Mouse (Mus musculus): Measurements from ENCODE around the gene Add2. TPM values are rescaled to one million over a fixed set of nuclear protein-coding genes. Genes with fewer than 3 reads are reported as not detected.

Gene Add2
- polyA plus RNA-seq, 1 experiment: 91.8 TPM

DNA sequence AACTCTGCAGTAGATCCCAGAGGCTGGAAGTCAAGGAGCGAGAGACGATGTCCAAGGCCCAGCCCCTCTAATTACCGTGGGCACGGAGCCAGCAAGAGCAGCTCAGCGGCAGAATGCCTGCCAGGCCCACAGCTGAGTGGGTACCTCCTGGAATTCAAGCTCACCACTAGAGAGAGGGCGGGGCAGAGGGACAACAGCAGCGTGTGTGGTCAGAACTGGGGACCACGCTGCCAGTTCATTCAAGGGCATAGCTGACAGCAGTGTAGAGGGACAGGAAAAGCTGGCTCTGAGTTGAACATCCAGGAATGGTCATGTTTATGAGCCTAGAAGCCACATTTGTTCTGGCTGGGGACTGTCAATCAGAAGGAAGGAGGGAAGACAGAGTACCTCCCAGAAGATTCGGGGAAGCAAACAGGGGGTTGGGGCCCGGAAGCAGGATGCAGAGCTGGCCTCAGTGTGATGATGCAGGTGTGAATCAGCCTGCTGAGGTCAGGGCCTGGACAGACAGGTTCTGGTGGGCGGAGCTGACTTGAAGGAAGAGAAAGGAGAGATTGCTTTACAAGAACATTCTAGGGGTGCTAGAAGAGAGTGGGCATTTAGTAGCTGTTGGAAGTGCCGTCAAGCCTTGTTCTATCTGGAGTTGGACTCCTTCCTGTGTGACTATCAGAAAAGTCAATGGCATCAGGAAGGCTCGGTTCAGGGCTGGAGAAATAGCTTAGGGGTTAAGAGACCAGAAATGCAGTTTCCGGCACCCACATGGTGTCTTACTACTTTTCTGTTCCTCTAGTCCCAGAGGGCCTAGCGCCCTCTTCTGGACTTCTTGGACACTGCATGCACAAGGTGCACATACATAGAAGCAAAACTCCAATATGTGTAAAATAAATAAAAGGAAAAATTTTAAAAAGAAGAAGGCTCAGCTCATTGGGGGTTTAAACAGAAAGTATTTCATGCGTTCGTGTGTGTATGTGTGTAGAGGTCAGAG, 129.1 kb downstream of the Add2 start:
- H3K4me1 ChIP-seq (ENCODE audit: control insufficient read depth, insufficient read depth, low read length): no peaks in the 10 kb centered on the region; the same call in 1 of the 2 replicates
- H3K4me3 ChIP-seq (replicated peaks; ENCODE audit: control insufficient read depth, low read depth, low read length): no peak overlapping the region
- 72% methylated on average over 17 of the region's 17 CpGs for WGBS
- no peak overlapping the region for H3K27ac ChIP-seq (ENCODE audit: control insufficient read depth, insufficient read depth, low read depth, low read length, poor library complexity)
- TF ChIP-seq CTCF (IDR thresholded peaks at IDR 0.05; ENCODE audit: control insufficient read depth, insufficient read depth, low read length) (no peak), POLR2A (IDR thresholded peaks at IDR 0.05; ENCODE audit: borderline replicate concordance, control insufficient read depth, low read depth, low read length) (no peak)

DNA sequence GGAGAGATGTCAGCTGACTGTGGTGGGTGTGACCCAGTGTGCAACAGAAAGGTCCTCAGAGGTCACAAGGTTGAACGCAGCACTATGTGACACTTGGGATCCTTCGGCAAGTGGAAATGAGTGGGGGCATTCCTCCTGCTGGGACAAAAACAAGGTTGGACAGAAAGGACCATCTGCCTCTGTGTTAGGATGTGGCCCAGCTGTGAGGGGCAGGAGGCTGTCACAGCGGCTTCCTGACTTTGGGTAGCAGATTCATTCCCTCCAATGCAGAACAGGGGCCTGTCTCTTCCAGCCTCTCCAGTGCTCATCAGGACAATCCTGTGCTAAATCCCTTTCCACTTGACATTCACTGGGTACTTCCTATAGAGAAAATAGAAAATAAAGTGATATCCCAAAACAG, 132.4 kb downstream of the Add2 start:
- Histone ChIP-seq H3K27ac (ENCODE audit: control insufficient read depth, insufficient read depth, low read depth, low read length, poor library complexity) (no peak overlapping the region), H3K4me3 (replicated peaks; ENCODE audit: control insufficient read depth, low read depth, low read length) (no peak overlapping the region), H3K4me1 (ENCODE audit: control insufficient read depth, insufficient read depth, low read length) (no peaks in the 10 kb centered on the region; the same call in 1 of the 2 replicates)
- 70% methylated on average over 3 of the region's 3 CpGs for WGBS
- TF ChIP-seq CTCF (IDR thresholded peaks at IDR 0.05; ENCODE audit: control insufficient read depth, insufficient read depth, low read length): no peak
- no peak for TF ChIP-seq POLR2A (IDR thresholded peaks at IDR 0.05; ENCODE audit: borderline replicate concordance, control insufficient read depth, low read depth, low read length)

DNA sequence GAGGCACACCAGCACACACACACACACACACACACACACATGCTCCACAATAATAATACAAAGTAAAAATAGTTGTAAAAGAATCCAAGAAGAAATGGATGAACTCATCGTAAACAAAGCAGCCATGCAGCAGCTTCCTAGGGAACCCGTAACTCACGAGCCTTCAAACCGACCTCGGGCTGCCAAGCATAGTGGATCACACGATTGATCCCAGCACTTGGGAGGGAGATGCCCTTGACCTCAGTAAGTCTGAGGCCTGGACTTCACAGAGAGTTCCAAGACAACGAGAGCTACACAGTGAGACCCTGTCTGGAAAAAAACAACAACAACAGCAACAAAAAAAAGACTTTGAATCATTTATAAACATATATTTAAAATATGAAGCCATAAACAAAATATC, 133.1 kb downstream of the Add2 start:
- TF ChIP-seq CTCF (IDR thresholded peaks at IDR 0.05; ENCODE audit: control insufficient read depth, insufficient read depth, low read length) (no peak), POLR2A (IDR thresholded peaks at IDR 0.05; ENCODE audit: borderline replicate concordance, control insufficient read depth, low read depth, low read length) (no peak)
- WGBS: 67% methylated on average over 7 of the region's 7 CpGs
- no peak overlapping the region for H3K4me3 ChIP-seq (replicated peaks; ENCODE audit: control insufficient read depth, low read depth, low read length)
- no peaks in the 10 kb centered on the region; the same call in 1 of the 2 replicates for H3K4me1 ChIP-seq (ENCODE audit: control insufficient read depth, insufficient read depth, low read length)
- H3K27ac ChIP-seq (ENCODE audit: control insufficient read depth, insufficient read depth, low read depth, low read length, poor library complexity): no peak overlapping the region

DNA sequence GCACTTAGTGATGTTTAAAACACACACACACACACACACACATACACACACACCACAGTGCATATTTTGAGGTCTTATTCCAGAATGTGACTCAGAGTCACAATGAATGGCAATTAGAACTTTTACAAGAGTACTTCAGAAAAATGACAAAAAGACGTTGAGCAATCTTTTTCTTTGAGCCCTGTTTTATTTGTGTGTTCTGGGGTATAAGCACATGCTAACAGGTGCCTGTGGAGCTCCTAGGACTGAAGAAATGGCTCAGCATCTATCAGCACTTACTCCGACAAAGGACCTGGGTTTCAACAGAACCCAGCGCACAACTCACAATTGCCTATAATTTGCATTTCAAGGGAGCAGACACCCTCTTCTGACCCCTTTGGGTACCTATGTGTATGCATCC, 135.5 kb downstream of the Add2 start:
- H3K27ac ChIP-seq (ENCODE audit: control insufficient read depth, insufficient read depth, low read depth, low read length, poor library complexity): no peak overlapping the region
- WGBS: 69% methylated on average over 3 of the region's 3 CpGs
- no peak overlapping the region for H3K4me3 ChIP-seq (replicated peaks; ENCODE audit: control insufficient read depth, low read depth, low read length)
- H3K4me1 ChIP-seq (ENCODE audit: control insufficient read depth, insufficient read depth, low read length): no peaks in the 10 kb centered on the region; the same call in 1 of the 2 replicates
- TF ChIP-seq POLR2A (IDR thresholded peaks at IDR 0.05; ENCODE audit: borderline replicate concordance, control insufficient read depth, low read depth, low read length) (no peak), CTCF (IDR thresholded peaks at IDR 0.05; ENCODE audit: control insufficient read depth, insufficient read depth, low read length) (no peak)

DNA sequence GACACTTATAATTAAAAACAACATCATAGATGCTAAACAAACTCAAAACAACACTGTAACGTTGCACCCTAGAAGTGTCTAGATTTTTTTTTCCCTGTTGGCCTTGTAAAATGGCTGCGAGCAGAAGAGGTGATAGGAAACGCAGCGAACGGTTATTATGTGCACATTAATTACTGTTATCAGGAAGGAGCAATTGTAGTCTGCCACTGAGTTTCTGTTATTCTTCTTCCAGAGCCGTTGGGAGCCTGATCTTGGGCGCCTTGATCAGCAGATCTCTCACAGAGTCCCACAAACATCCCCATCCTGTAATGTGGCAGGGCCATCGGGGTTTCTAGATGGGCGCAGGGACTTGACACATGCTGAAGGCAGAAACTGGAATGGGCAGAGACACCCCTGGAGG, 137.9 kb downstream of the Add2 start:
- TF ChIP-seq POLR2A (IDR thresholded peaks at IDR 0.05; ENCODE audit: borderline replicate concordance, control insufficient read depth, low read depth, low read length): no peak
- no peak for TF ChIP-seq CTCF (IDR thresholded peaks at IDR 0.05; ENCODE audit: control insufficient read depth, insufficient read depth, low read length)
- Histone ChIP-seq H3K4me3 (replicated peaks; ENCODE audit: control insufficient read depth, low read depth, low read length) (no peak overlapping the region), H3K27ac (ENCODE audit: control insufficient read depth, insufficient read depth, low read depth, low read length, poor library complexity) (no peak overlapping the region), H3K4me1 (ENCODE audit: control insufficient read depth, insufficient read depth, low read length) (no peaks in the 10 kb centered on the region)
- WGBS: 63% methylated on average over 9 of the region's 9 CpGs

DNA sequence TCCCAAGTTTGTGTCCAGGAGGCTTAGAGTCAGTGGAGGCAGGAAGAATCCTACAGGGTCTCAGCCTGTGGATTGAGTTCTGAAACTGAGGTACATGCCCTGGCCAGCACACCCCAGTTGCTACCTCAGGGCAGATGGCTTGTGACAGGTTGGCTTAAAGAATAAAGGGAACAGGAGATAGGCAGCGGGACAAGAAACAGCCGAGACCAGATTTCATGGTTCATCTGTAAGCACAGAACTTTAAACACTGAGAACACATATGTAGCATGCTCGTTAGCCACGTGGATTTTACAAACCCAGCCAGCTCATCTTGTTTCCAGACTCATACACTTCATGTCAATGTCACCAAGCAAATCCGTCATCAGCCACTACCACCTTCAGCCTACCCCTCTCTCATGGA, 139.4 kb downstream of the Add2 start:
- no peak overlapping the region for H3K27ac ChIP-seq (ENCODE audit: control insufficient read depth, insufficient read depth, low read depth, low read length, poor library complexity)
- no peak overlapping the region for H3K4me3 ChIP-seq (replicated peaks; ENCODE audit: control insufficient read depth, low read depth, low read length)
- H3K4me1 ChIP-seq (ENCODE audit: control insufficient read depth, insufficient read depth, low read length): no peaks in the 10 kb centered on the region
- TF ChIP-seq POLR2A (IDR thresholded peaks at IDR 0.05; ENCODE audit: borderline replicate concordance, control insufficient read depth, low read depth, low read length) (no peak), CTCF (IDR thresholded peaks at IDR 0.05; ENCODE audit: control insufficient read depth, insufficient read depth, low read length) (no peak)
- 75% methylated on average over 5 of the region's 5 CpGs for WGBS

DNA sequence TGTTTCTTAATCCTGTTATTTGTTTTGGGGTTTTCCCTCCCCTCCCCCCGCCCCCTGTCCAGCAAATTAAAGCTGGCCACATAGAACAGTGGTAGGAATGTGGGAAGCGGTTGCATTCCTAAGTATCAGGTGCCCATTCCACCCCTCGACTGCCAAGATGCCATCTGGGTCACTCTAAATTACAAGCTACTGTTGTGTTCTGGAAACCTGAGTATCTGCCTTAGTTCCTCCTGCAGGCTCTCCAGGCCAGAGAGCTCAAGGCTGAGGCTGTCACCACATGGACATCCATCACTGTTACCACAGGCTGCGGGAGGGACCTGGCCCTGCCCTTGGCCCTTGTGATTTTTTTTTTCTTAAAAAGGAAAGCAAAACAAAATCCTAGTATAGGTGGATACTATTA, 140.7 kb downstream of the Add2 start:
- no peak for TF ChIP-seq CTCF (IDR thresholded peaks at IDR 0.05; ENCODE audit: control insufficient read depth, insufficient read depth, low read length)
- TF ChIP-seq POLR2A (IDR thresholded peaks at IDR 0.05; ENCODE audit: borderline replicate concordance, control insufficient read depth, low read depth, low read length): no peak
- Histone ChIP-seq H3K27ac (ENCODE audit: control insufficient read depth, insufficient read depth, low read depth, low read length, poor library complexity) (no peak overlapping the region), H3K4me3 (replicated peaks; ENCODE audit: control insufficient read depth, low read depth, low read length) (no peak overlapping the region), H3K4me1 (ENCODE audit: control insufficient read depth, insufficient read depth, low read length) (no peaks in the 10 kb centered on the region)
- WGBS: 43% methylated on average over 4 of the region's 4 CpGs

Other genes with a start within 250 kb of the Add2 start
- not detected in 2 replicates for gene Nat8f6, start 207.7 kb upstream of the Add2 start, polyA plus RNA-seq (2011; ENCODE audit: insufficient read depth, insufficient read length, low replicate concordance, missing spikeins)
- gene Nat8f5, start 207.7 kb upstream of the Add2 start, polyA plus RNA-seq (2011; ENCODE audit: insufficient read depth, insufficient read length, low replicate concordance, missing spikeins): not detected in 2 replicates
- 2.0 TPM in 1 of 2 replicates, not detected in the other for gene Nat8, start 196.6 kb upstream of the Add2 start, polyA plus RNA-seq (2011; ENCODE audit: insufficient read depth, insufficient read length, low replicate concordance, missing spikeins)
- 1.4 TPM in 1 of 2 replicates, not detected in the other for gene Nat8f2, start 159.5 kb upstream of the Add2 start, polyA plus RNA-seq (2011; ENCODE audit: insufficient read depth, insufficient read length, low replicate concordance, missing spikeins)
- gene Nat8f4, start 123.8 kb upstream of the Add2 start, polyA plus RNA-seq (2011; ENCODE audit: insufficient read depth, insufficient read length, low replicate concordance, missing spikeins): 0.75 and 1.1 TPM in 2 replicates
- gene Tprkb, start 116.8 kb upstream of the Add2 start, polyA plus RNA-seq (2011; ENCODE audit: insufficient read depth, insufficient read length, low replicate concordance, missing spikeins): 8.9 and 10.1 TPM in 2 replicates
- gene Nat8f1, start 113.0 kb upstream of the Add2 start, polyA plus RNA-seq (2011; ENCODE audit: insufficient read depth, insufficient read length, low replicate concordance, missing spikeins): 1.3 and 24.1 TPM in 2 replicates
- 36.6 and 50.6 TPM in 2 replicates for gene Dusp11, start 67.0 kb upstream of the Add2 start, polyA plus RNA-seq (2011; ENCODE audit: insufficient read depth, insufficient read length, low replicate concordance, missing spikeins)
- gene Figla, start 12.5 kb upstream of the Add2 start, polyA plus RNA-seq (2011; ENCODE audit: insufficient read depth, insufficient read length, low replicate concordance, missing spikeins): not detected in 2 replicates
- gene Tgfa, start 166.5 kb downstream of the Add2 start, polyA plus RNA-seq (2011; ENCODE audit: insufficient read depth, insufficient read length, low replicate concordance, missing spikeins): not detected in 2 replicates